ENCODE assay signal across 20 mouse cellular contexts in genomic region chr13:95626696-95627095, GRCm38 (mm10). TPM values are rescaled to one million over a fixed set of nuclear protein-coding genes. Genes with fewer than 3 reads are reported as not detected.
DNase-seq lines count a peak whose midpoint lies in the region; ATAC-seq and TF ChIP-seq lines count a peak whose summit lies in the region.
"Had no signal": no experiment of that assay in that cellular context is flagged by ENCODE, and none has a peak within 500 bp of the region (broad histone marks: within the 10 kb centered on the region; RNA-seq: fewer than 3 reads in every experiment).

No protein-coding gene starts in this region.

- H3K9ac ChIP-seq in liver, adult 2 months (ENCODE audit: low read depth, low read length) = no peak overlapping the region
- no peak overlapping the region for H3K9ac ChIP-seq in liver, embryonic 11.5 days (ENCODE audit: low read depth, low read length)
- no peak overlapping the region for H3K9ac ChIP-seq in liver, embryonic 16.5 days (ENCODE audit: low read depth, low read length)
- H3K9ac ChIP-seq: embryonic facial prominence, embryonic 12.5 days; forebrain, embryonic 15.5 days; hindbrain, embryonic 13.5 days had no signal

- H3K4me2 ChIP-seq in liver, embryonic 11.5 days = no peak overlapping the region
- H3K4me2 ChIP-seq in liver, embryonic 16.5 days (ENCODE audit: low read depth, low read length) = no peak overlapping the region
- H3K4me2 ChIP-seq: embryonic facial prominence, embryonic 12.5 days; forebrain, embryonic 15.5 days; hindbrain, embryonic 13.5 days had no signal

- ATAC-seq in liver, embryonic 11.5 days (replicated peaks; ENCODE audit: low FRiP score) = no peak
- peak; percentile 78 for ATAC-seq in liver, embryonic 16.5 days (ENCODE audit: low read depth)
- ATAC-seq: CD4-positive, CD25-positive, alpha-beta regulatory T cell, adult 4 months; forebrain, embryonic 15.5 days; hindbrain, postnatal 0 days had no signal

- DNase-seq in adrenal gland, adult 2 months = peak; percentile 35
- no peak for DNase-seq in adrenal gland, adult 18-20 months (ENCODE audit: low spot score in 2 of 2)
- DNase-seq in liver, adult 2 months (ENCODE audit: extremely low read depth, low read depth, low spot score) = peak; percentile 87
- no peak for DNase-seq in liver, embryonic 11.5 days (ENCODE audit: low spot score)
- no peak for DNase-seq in thymus, postnatal 25 days
- DNase-seq in urinary bladder, adult 2 months (ENCODE audit: low spot score) = no peak
- DNase-seq: B cell, adult 2 months; cerebellum, adult 11-12 months; cerebellum, adult 9-10 months; cerebellum, postnatal 25 days; gastrocnemius, postnatal 10 days; heart, adult 18-20 months; heart, postnatal 10 days had no signal

- no peak overlapping the region for H3K4me3 ChIP-seq in liver, adult 2 months (ENCODE audit: insufficient read depth, low read depth, low read length)
- no peak overlapping the region for H3K4me3 ChIP-seq in liver, embryonic 11.5 days (ENCODE audit: low read depth, low read length)
- H3K4me3 ChIP-seq in liver, embryonic 16.5 days (ENCODE audit: low read depth, low read length) = no peak overlapping the region
- H3K4me3 ChIP-seq: embryonic facial prominence, embryonic 12.5 days; forebrain, embryonic 15.5 days; heart, embryonic 10.5 days; hindbrain, embryonic 13.5 days had no signal

- H3K27ac ChIP-seq in liver, adult 2 months (replicated peaks; ENCODE audit: insufficient read depth, low read depth, low read length) = no peak overlapping the region
- H3K27ac ChIP-seq in liver, embryonic 11.5 days (ENCODE audit: low read depth, low read length) = no peak overlapping the region
- no peak overlapping the region for H3K27ac ChIP-seq in liver, embryonic 16.5 days (ENCODE audit: low read length)
- H3K27ac ChIP-seq: embryonic facial prominence, embryonic 12.5 days; forebrain, embryonic 15.5 days; heart, embryonic 10.5 days; hindbrain, embryonic 13.5 days; hindbrain, postnatal 0 days had no signal

- TF ChIP-seq CTCF in liver, adult 2 months (IDR thresholded peaks at IDR 0.05; ENCODE audit: low read depth, low read length) = no peak

- no peak for TF ChIP-seq POLR2A in liver, adult 2 months (IDR thresholded peaks at IDR 0.05; ENCODE audit: extremely low read depth, insufficient read depth, low read length)

- no peaks in the 10 kb centered on the region for H3K79me2 ChIP-seq in liver, adult 2 months (ENCODE audit: control insufficient read depth, insufficient read depth, low read length)

- H3K9me3 ChIP-seq in liver, embryonic 11.5 days (ENCODE audit: control insufficient read depth, low read length) = no peaks in the 10 kb centered on the region
- no peaks in the 10 kb centered on the region for H3K9me3 ChIP-seq in liver, embryonic 16.5 days (replicated peaks; ENCODE audit: control insufficient read depth, low read length)
- H3K9me3 ChIP-seq: embryonic facial prominence, embryonic 12.5 days; forebrain, embryonic 15.5 days; heart, embryonic 10.5 days; hindbrain, embryonic 13.5 days had no signal

- H3K36me3 ChIP-seq in liver, adult 2 months (ENCODE audit: control insufficient read depth, insufficient read depth, low read length) = peaks cover 23% of the 10 kb centered on the region
- H3K36me3 ChIP-seq in liver, embryonic 11.5 days (ENCODE audit: control insufficient read depth, insufficient read depth, low read length) = 0 out of 2 replicates have a peak, but pooled peaks cover 3% of the 10 kb centered on the region
- peaks cover 13% of the 10 kb centered on the region for H3K36me3 ChIP-seq in liver, embryonic 16.5 days (ENCODE audit: control insufficient read depth, insufficient read depth)

- H3K27me3 ChIP-seq in liver, adult 2 months (ENCODE audit: control insufficient read depth, insufficient read depth, low read length) = no peaks in the 10 kb centered on the region
- no peaks in the 10 kb centered on the region for H3K27me3 ChIP-seq in liver, embryonic 11.5 days (replicated peaks; ENCODE audit: control insufficient read depth, insufficient read depth, low read length)
- no peaks in the 10 kb centered on the region for H3K27me3 ChIP-seq in liver, embryonic 16.5 days (ENCODE audit: control insufficient read depth, insufficient read depth, low read depth, low read length)
- H3K27me3 ChIP-seq: embryonic facial prominence, embryonic 12.5 days; forebrain, embryonic 15.5 days; hindbrain, embryonic 13.5 days had no signal

- WGBS in liver, adult 2 months = 23% methylated on average over 7 of the region's 7 CpGs
- WGBS in liver, embryonic 11.5 days = 74% methylated on average over 7 of the region's 7 CpGs
- WGBS in liver, embryonic 16.5 days (ENCODE audit: insufficient replicate concordance) = 74% methylated on average over 7 of the region's 7 CpGs

- peaks cover 3% of the 10 kb centered on the region; the same call in 1 of the 2 replicates for H3K4me1 ChIP-seq in liver, adult 2 months (ENCODE audit: control insufficient read depth, insufficient read depth, low read length)
- H3K4me1 ChIP-seq in liver, embryonic 11.5 days (replicated peaks; ENCODE audit: control insufficient read depth, insufficient read depth, low read length) = no peaks in the 10 kb centered on the region
- H3K4me1 ChIP-seq in liver, embryonic 16.5 days (ENCODE audit: control insufficient read depth, low read depth, low read length) = no peaks in the 10 kb centered on the region
- H3K4me1 ChIP-seq: embryonic facial prominence, embryonic 12.5 days; forebrain, embryonic 15.5 days had no signal

RNA-seq across cellular contexts. Expression of gene F2r, which starts 8.4 kb away (rescaled TPM):
- total RNA-seq in adrenal gland, adult 2 months (2021) = 100 to 1,000 TPM; 110 to 154 TPM
- 80.5 and 95.4 TPM in 2 replicates for polyA plus RNA-seq in adrenal gland, adult 2 months (2012; rRNA removed)
- total RNA-seq in adrenal gland, adult 18-20 months (2021) = 100 to 1,000 TPM in 1 of 2 experiments, 10 to 100 TPM in 1; 91.0 to 163 TPM
- total RNA-seq in liver, adult 2 months (2014; rRNA removed) = 10.0 and 11.4 TPM in 2 replicates
- 7.4 and 7.8 TPM in 2 replicates for polyA plus RNA-seq in liver, adult 2 months (2012; rRNA removed)
- polyA plus RNA-seq in liver, embryonic 11.5 days (2014; fragmentation: Nextera tagmentation; extraction: Ambion mirVana) = 142 and 156 TPM in 2 replicates
- polyA plus RNA-seq in liver, embryonic 16.5 days (2015; fragmentation: Nextera tagmentation; extraction: Ambion mirVana) = 37.2 and 37.5 TPM in 2 replicates
- polyA plus RNA-seq in urinary bladder, adult 2 months (2012; rRNA removed) = 6.6 and 9.5 TPM in 2 replicates

Comparison
In these comparisons a context has a peak if more than half of its experiments do, and no peak if none do; other contexts are left out.
1. DNase-seq: peak in adrenal gland, adult 2 months (single experiment) and liver, adult 2 months (single experiment); none in adrenal gland, adult 18-20 months (0 of 2), liver, embryonic 11.5 days (single experiment), thymus, postnatal 25 days (single experiment) and urinary bladder, adult 2 months (single experiment).